Mouse (Mus musculus): Measurements from ENCODE around the gene Coro1a. TPM values are rescaled to one million over a fixed set of nuclear protein-coding genes. Genes with fewer than 3 reads are reported as not detected.
"Not testable (repeated sequence)": the region's sequence is repeated elsewhere in the genome, so short reads cannot be mapped to it uniquely, and the experiment has no call there.

The Coro1a gene
- polyA plus RNA-seq, 1 experiment from 2014 or later, result 59.5 TPM

DNA sequence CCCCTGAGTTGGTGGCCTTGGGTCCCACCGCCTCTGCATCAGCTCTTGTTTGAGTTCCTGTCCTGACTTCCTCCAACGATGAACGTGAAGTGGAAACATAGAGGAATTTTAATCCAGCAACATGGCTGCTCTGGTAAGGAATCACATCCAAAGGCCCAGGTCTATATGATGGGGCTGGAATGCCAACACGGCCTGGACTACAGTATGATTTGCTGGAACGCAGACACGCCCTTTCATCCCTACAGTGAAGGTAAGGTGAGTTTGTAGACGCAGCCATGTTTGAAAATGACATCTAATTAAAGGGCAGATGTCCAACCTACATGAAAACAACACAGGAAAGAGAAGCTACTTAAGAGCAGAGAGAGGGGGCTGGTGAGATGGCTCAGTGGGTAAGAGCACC, 13.8 kb downstream of the Coro1a start:
- no peak for DNase-seq (ENCODE audit: low spot score)
- Histone ChIP-seq H3K27ac (no peak overlapping the region), H3K4me3 (no peak overlapping the region), H3K27me3 (ENCODE audit: insufficient read depth, poor library complexity, severe bottlenecking) (no peaks in the 10 kb centered on the region), H3K36me3 (peaks cover 53% of the 10 kb centered on the region), H3K4me1 (replicated peaks) (peaks cover 33% of the 10 kb centered on the region), H3K9me3 (no peaks in the 10 kb centered on the region)
- 92% methylated on average over 7 of the region's 7 CpGs for WGBS

DNA sequence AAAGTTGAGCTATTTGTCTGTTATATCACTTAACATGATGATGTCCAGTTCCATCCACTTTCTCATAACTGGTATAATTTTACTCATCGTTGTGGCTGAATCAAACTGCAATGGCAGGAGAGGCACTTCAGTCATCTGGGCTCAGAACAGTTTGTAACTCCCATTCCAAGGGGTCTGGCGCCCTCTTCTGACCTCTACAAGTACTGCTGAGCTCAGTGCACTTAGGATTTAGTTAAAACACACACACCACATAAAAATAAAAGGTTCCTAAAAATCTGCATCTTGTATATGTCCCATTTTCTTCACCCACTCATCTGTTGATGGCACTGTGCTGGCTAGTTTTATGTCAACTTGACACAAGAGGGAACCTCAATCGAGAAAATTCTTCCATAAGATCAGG, 14.3 kb downstream of the Coro1a start:
- no peaks in the 10 kb centered on the region for H3K9me3 ChIP-seq
- no peak overlapping the region for H3K27ac ChIP-seq
- 39% methylated on average over 3 of the region's 3 CpGs for WGBS
- no peak overlapping the region for H3K4me3 ChIP-seq
- peaks cover 33% of the 10 kb centered on the region for H3K4me1 ChIP-seq (replicated peaks)
- no peaks in the 10 kb centered on the region for H3K27me3 ChIP-seq (ENCODE audit: insufficient read depth, poor library complexity, severe bottlenecking)
- DNase-seq (ENCODE audit: low spot score), result peak; percentile 73
- H3K36me3 ChIP-seq, result peaks cover 49% of the 10 kb centered on the region

DNA sequence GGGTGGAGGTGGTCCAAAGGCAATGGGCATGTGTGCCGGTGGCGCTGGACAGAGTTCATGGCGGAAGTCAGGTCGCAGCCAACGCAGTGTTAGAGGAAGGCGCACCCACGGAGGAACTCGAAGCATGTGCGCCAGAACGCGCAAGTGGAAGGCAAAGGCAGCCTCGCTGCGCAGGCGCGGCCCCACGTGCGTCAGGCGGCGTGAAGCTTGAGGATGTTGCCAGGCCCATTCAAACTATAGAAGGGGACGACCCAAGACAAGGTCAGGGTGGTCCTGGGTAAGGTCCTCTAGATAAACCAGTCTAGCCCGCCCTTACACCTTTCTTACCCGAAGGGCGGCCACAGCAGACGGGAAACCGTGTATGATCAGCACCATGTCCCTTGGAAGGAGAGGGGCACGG, 15.2 kb downstream of the Coro1a start:
- no peak overlapping the region for H3K4me3 ChIP-seq
- H3K9me3 ChIP-seq, result no peaks in the 10 kb centered on the region
- WGBS, result 93% methylated on average over 26 of the region's 26 CpGs
- no peak overlapping the region for H3K27ac ChIP-seq
- peaks cover 41% of the 10 kb centered on the region for H3K36me3 ChIP-seq
- H3K27me3 ChIP-seq (ENCODE audit: insufficient read depth, poor library complexity, severe bottlenecking), result no peaks in the 10 kb centered on the region
- H3K4me1 ChIP-seq (replicated peaks), result peaks cover 29% of the 10 kb centered on the region
- DNase-seq (ENCODE audit: low spot score), result no peak

DNA sequence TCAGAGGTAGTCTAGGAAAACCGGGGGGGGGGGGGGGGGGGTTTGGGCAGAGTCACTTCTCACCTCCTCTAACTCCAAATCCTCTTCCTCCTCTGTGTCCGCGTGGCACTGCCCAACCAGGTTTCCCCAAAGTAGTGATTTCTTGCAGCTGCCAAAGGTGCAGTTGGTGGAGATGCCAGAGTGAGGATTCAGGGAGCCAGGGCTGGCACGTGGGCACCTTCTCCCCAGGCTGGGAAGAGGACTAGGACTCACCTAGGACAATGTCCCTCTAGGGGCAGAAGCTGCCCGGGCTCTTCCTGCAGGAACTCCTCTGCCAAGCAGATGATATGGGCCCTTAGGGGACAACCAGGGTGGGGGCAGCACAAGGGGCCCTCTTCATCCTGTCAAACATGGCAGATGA, 15.9 kb downstream of the Coro1a start:
- Histone ChIP-seq H3K27me3 (ENCODE audit: insufficient read depth, poor library complexity, severe bottlenecking) (no peaks in the 10 kb centered on the region), H3K9me3 (no peaks in the 10 kb centered on the region), H3K4me3 (no peak overlapping the region), H3K36me3 (peaks cover 35% of the 10 kb centered on the region), H3K27ac (no peak overlapping the region), H3K4me1 (replicated peaks) (peaks cover 21% of the 10 kb centered on the region)
- no peak for DNase-seq (ENCODE audit: low spot score)
- WGBS, result 76% methylated on average over 5 of the region's 5 CpGs

DNA sequence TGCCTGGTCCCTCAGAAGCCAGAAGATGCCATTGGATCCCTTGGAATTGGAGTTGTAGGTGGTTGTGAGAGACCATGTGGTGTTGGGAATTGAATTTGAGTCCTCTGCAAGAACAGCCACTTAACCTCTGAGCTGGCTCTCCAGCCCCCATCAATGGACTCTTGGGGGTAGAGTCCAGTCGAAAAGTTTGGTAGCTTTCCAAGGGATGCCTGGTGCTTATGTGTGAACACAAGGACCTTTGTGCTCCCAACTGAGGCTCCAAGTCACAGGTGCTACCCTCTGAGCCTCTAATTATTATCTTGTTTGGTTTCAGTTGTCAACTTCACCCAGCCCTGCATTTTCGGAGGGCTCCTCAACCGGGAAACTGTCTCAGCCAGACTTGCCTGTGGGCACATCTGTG, 16.9 kb downstream of the Coro1a start:
- DNase-seq (ENCODE audit: low spot score), result no peak
- peaks cover 35% of the 10 kb centered on the region for H3K36me3 ChIP-seq
- peaks cover 15% of the 10 kb centered on the region for H3K4me1 ChIP-seq (replicated peaks)
- WGBS, result 88% methylated on average over 3 of the region's 3 CpGs
- H3K9me3 ChIP-seq, result no peaks in the 10 kb centered on the region
- H3K27me3 ChIP-seq (ENCODE audit: insufficient read depth, poor library complexity, severe bottlenecking), result no peaks in the 10 kb centered on the region
- no peak overlapping the region for H3K4me3 ChIP-seq
- H3K27ac ChIP-seq, result no peak overlapping the region

DNA sequence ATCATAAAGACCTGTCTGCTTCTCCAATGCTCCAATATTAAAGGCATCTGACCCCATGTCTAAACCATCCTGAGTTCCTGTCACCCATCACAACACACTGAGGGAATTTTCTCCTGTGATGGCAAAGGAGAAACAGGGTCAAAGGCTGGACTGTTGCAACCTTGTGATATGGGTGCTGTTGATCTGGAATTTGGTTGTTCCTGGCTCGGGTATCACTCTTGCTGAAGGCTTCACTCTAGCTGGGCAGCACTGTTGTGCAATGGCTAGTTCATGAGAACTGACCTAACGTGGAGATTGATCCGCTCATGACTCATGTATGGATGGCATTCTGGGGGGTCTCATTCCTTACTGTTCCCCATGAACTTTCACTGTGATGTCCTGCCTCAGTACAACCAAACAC, 18.6 kb downstream of the Coro1a start:
- Histone ChIP-seq H3K27ac (no peak overlapping the region), H3K4me1 (replicated peaks) (peaks cover 7% of the 10 kb centered on the region; the same call in 1 of the 2 replicates), H3K36me3 (peaks cover 35% of the 10 kb centered on the region), H3K4me3 (no peak overlapping the region), H3K27me3 (ENCODE audit: insufficient read depth, poor library complexity, severe bottlenecking) (no peaks in the 10 kb centered on the region), H3K9me3 (no peaks in the 10 kb centered on the region)
- WGBS, result 91% methylated on average over 3 of the region's 3 CpGs
- DNase-seq (ENCODE audit: low spot score), result no peak

DNA sequence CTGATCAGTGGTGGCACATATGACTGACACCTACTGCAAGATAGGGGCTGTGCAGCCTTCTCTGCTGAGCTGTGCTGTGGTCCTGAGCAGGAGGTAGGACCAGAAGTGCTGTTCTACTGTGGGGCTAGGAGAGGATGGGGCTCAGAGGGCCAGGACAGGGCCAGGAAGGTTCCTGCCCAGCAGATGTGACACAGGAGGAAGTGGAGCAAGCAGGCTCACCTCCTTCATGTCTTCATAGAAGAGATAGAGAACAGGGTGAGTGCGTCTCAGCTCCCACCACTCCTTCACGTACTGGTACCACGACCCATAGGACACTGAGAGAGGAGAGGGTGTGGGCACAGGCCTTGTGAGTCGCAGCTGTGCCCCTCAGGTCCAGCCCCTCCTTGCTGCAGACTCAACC, 19.4 kb downstream of the Coro1a start:
- not testable (repeated sequence) for H3K9me3 ChIP-seq; H3K27me3 ChIP-seq (ENCODE audit: insufficient read depth, poor library complexity, severe bottlenecking); H3K4me1 ChIP-seq (replicated peaks); DNase-seq (ENCODE audit: low spot score); H3K27ac ChIP-seq; H3K4me3 ChIP-seq
- 70% methylated on average over 4 of the region's 4 CpGs for WGBS
- H3K36me3 ChIP-seq, result peaks cover 35% of the 10 kb centered on the region

DNA sequence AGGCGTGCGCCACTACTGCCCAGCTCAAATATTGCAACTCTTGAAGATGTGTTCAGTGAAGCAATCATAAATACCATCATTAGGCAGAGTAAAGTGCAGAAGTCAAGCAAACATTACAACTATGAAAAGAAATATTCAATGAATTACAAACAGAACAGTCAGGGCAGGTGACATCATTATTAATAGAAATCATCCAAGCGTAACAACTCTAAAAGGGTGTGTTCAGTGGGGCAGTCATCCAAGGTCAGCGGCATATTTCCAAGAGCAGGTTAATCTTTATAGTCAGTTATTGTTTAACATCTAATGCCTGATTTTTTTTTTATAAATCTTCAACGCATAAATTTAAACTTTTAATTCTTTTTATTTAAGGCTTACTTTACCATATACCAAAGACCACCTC, 26.4 kb downstream of the Coro1a start:
- whole genome bisulfite sequencing, result 97% methylated on average over 5 of the region's 5 CpGs
- no peaks in the 10 kb centered on the region for H3K27me3 ChIP-seq (ENCODE audit: insufficient read depth, poor library complexity, severe bottlenecking)
- no peaks in the 10 kb centered on the region for H3K4me1 ChIP-seq (replicated peaks)
- no peak for DNase-seq (ENCODE audit: low spot score)
- H3K4me3 ChIP-seq, result no peak overlapping the region
- H3K27ac ChIP-seq, result no peak overlapping the region
- H3K9me3 ChIP-seq, result no peaks in the 10 kb centered on the region
- H3K36me3 ChIP-seq, result peaks cover 21% of the 10 kb centered on the region; the same call in 1 of the 2 replicates

DNA sequence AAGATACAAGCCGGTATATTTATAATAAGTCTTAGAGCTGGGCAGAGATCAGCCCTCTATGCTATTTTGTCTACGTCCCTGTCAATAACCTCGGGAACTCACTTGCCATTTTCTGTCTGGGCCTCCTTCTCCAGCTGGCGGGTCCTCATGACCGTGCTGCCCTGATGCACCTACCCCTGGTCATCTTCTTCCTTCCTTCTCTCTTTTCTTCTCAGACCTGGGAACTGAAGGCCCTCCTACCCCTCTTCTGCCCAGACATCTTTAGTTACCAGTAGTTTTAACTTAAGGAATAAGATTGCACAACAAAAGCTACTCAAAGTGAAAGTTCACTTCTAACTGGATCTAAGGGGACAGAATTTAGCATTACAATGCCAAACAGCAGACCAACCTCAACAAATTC, 27.9 kb downstream of the Coro1a start:
- no peak overlapping the region for H3K27ac ChIP-seq
- no peak for DNase-seq (ENCODE audit: low spot score)
- no peaks in the 10 kb centered on the region for H3K9me3 ChIP-seq
- H3K36me3 ChIP-seq, result peaks cover 29% of the 10 kb centered on the region
- H3K27me3 ChIP-seq (ENCODE audit: insufficient read depth, poor library complexity, severe bottlenecking), result no peaks in the 10 kb centered on the region
- no peaks in the 10 kb centered on the region for H3K4me1 ChIP-seq (replicated peaks)
- H3K4me3 ChIP-seq, result no peak overlapping the region
- 92% methylated on average over 5 of the region's 5 CpGs for WGBS

DNA sequence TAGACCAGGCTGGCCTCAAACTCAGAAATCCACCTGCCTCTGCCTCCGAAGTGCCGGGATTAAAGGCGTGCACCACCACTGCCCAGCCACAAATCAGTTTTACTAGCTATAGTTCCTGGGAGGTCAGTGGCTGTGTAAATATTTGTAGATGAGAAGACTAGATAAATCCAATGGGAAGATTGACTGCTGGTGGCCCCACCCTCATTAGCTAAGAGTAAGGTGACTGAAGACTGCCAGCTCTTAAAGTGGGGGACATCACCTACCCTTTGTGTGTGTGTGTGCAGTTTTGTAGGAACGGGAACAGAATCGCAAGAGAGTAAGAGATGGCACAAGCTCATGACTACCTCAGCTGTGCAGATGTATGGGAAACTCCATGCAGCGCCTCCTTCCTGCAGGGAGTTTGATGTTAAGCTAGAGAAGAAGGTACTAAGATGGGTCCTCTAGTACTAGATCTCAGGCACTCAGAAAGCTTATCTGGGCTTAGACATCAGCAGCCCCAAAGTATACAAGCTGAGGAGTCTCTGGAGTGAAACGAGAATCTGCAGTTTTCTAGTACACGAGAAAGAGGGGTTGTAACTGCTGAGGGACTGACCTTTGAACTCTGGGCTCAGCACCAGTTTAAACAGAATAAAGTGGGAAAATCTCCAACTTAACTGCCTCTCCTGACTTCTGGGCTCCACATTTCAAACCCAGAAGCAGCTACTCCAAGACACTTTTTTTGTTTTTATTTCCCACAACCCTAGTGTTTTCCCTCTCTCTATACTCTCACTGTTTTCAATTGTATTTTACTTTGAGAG, 28.8 kb downstream of the Coro1a start:
- H3K27me3 ChIP-seq (ENCODE audit: insufficient read depth, poor library complexity, severe bottlenecking), result no peaks in the 10 kb centered on the region
- H3K4me3 ChIP-seq, result no peak overlapping the region
- H3K9me3 ChIP-seq, result no peaks in the 10 kb centered on the region
- no peaks in the 10 kb centered on the region for H3K4me1 ChIP-seq (replicated peaks)
- WGBS, result 88% methylated on average over 8 of the region's 8 CpGs
- no peak overlapping the region for H3K27ac ChIP-seq
- no peak for DNase-seq (ENCODE audit: low spot score)
- peaks cover 39% of the 10 kb centered on the region for H3K36me3 ChIP-seq

DNA sequence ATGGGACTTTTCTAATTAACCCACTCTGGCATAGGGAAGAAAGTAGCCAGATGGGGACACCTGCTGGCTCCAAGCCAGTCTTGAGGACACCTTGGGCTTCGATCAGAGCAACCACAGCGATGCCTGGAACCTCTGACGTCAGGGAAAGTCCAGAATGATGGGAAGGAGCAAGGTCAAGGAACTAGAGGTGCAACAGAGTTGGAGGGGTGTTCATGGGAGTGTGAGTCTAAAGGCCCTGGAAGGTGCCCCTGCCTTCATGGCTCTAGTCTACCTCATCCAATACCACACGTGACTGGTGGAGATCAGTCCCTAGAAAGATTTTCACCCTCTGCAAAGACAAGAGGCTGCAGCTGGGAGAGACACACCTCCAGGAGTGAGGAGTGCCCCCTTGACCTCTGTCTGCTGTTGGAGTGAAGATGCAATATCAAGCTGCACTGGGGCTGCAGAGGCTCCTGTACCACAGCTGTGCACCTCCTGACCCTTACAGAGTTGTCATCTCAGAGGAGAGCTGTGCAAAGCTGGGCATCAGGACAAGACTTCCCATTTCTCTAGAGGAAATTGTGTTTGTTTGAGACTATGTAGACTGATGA, 30.9 kb downstream of the Coro1a start:
- H3K27ac ChIP-seq, result no peak overlapping the region
- no peaks in the 10 kb centered on the region for H3K4me1 ChIP-seq (replicated peaks)
- no peak for DNase-seq (ENCODE audit: low spot score)
- WGBS, result 83% methylated on average over 4 of the region's 4 CpGs
- H3K27me3 ChIP-seq (ENCODE audit: insufficient read depth, poor library complexity, severe bottlenecking), result no peaks in the 10 kb centered on the region
- H3K4me3 ChIP-seq, result no peak overlapping the region
- no peaks in the 10 kb centered on the region for H3K9me3 ChIP-seq
- H3K36me3 ChIP-seq, result peaks cover 57% of the 10 kb centered on the region

DNA sequence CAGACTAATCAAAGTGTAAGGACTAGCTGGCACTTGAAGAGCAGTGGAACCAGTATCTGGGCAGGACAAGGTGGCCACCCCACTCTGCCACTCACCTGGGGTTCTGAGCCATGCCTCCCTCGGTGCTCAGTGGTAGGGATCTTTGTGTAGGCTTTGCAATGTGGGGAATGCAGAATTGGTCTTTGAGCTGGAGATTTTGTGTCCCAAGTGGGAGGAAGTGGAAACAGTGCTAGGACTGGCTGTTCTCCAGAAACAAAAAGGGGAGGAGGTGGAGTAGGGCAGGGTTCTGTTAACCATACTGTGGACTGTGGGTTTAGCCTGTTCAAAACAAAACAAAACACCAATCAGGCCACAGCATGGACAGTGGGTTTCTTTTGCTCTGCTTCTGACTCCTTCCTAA, 31.4 kb downstream of the Coro1a start, which contains the start of gene Sult1a1:
Gene Sult1a1, minus strand, starts transcription at position 226 of the 400 bp plus-strand sequence.
- no peak for DNase-seq (ENCODE audit: low spot score)
- Histone ChIP-seq H3K27me3 (ENCODE audit: insufficient read depth, poor library complexity, severe bottlenecking) (no peaks in the 10 kb centered on the region), H3K27ac (no peak within 1 kb of the TSS), H3K4me1 (replicated peaks) (no peaks in the 10 kb centered on the region), H3K9me3 (no peaks in the 10 kb centered on the region), H3K4me3 (no peak within 1 kb of the TSS), H3K36me3 (peaks cover 62% of the 10 kb centered on the region)
- WGBS, result 85% methylated on average over 1 of the region's 1 CpGs

DNA sequence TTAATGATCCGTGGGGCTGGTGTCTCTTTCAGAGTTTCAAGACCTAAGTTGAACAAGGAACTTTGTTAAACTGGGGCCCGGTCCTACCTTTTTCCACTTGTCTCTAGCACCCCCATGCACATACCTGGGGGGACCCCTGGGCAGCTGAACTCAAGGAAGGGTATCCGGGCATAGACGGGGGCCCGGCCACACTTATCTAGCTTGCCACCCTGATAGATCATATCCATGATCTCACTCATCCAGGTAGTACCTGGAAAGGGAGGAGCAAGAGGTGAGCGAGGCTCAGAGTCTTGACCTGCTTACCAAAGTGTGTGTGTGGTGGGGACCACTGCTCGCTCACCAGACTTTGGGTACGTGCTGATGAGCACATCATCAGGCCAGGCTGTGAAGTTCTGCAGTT, 32.5 kb downstream of the Coro1a start:
- Histone ChIP-seq H3K9me3 (no peaks in the 10 kb centered on the region), H3K36me3 (peaks cover 70% of the 10 kb centered on the region), H3K27ac (no peak overlapping the region), H3K27me3 (ENCODE audit: insufficient read depth, poor library complexity, severe bottlenecking) (no peaks in the 10 kb centered on the region), H3K4me3 (no peak overlapping the region), H3K4me1 (replicated peaks) (no peaks in the 10 kb centered on the region)
- WGBS, result 96% methylated on average over 8 of the region's 8 CpGs
- DNase-seq (ENCODE audit: low spot score), result no peak

Data from hindbrain, embryonic 10.5 days (tissue).